Mouse (Mus musculus) limb, embryonic 10.5 days (tissue): Measurements from ENCODE around the gene Cast. TPM values are rescaled to one million over a fixed set of nuclear protein-coding genes. Genes with fewer than 3 reads are reported as not detected.

Experiments used
- DNase-seq: peaks from one replicate; pipeline ENCODE4 v3.0.0-alpha.2; 2017; ENCODE audit warnings: low spot score
- H3K27ac ChIP-seq: fragments of 300-500 bp; sonication (generic); 2 replicates; pipeline ENCODE4 v1.5.1; 2016; ENCODE audit warnings: mild to moderate bottlenecking
- H3K27me3 ChIP-seq: fragments of 300-500 bp; sonication (generic); 2 replicates; pipeline ENCODE4 v1.6.1; 2016; ENCODE audit warnings: low read depth, mild to moderate bottlenecking; ENCODE audit not compliant: poor library complexity, severe bottlenecking
- H3K36me3 ChIP-seq: fragments of 300-500 bp; sonication (generic); 2 replicates; pipeline ENCODE4 v1.6.1; 2016; ENCODE audit warnings: mild to moderate bottlenecking, moderate library complexity
- H3K4me1 ChIP-seq: fragments of 300-500 bp; sonication (generic); 2 replicates; pipeline ENCODE4 v1.6.1; 2016
- H3K4me3 ChIP-seq: fragments of 300-500 bp; sonication (generic); 2 replicates; pipeline ENCODE4 v1.5.1; 2016; ENCODE audit warnings: mild to moderate bottlenecking, moderate library complexity
- H3K9me3 ChIP-seq: fragments of 300-500 bp; sonication (generic); replicated peaks from 2 replicates; pipeline ENCODE4 v1.6.1; 2016; ENCODE audit warnings: mild to moderate bottlenecking
- WGBS: fragments of 180-500 bp; shearing (Covaris S2); methylation state at CpG from one replicate; pipeline ENCODE4 v1.1.7; 2016; 5-methylcytosine and 5-hydroxymethylcytosine counted together
- polyA plus RNA-seq: library from polyadenylated mRNA; unstranded; fragments of >200 nt; fragmentation: Nextera tagmentation; extraction: Ambion mirVana; gene quantifications from 2 replicates; pipeline ENCODE4 v1.2.1, GENCODE M21; 2016

Gene Cast
- polyA plus RNA-seq, 1 experiment from 2014 or later, result 21.4 TPM

GRCm38 (mm10) chr13:74769871-74770270 lies 38.7 kb downstream of the Cast start:
- H3K4me3 ChIP-seq, result peak overlapping the region; percentile 52
- H3K27ac ChIP-seq, result peak overlapping the region; percentile 65
- DNase-seq, result peak; percentile 33
- no peaks in the 10 kb centered on the region for H3K9me3 ChIP-seq
- H3K4me1 ChIP-seq, result peaks cover 8% of the 10 kb centered on the region
- H3K27me3 ChIP-seq, result no peaks in the 10 kb centered on the region
- WGBS, result 11% methylated on average over 8 of the region's 8 CpGs
- no peaks in the 10 kb centered on the region for H3K36me3 ChIP-seq

- DNase-seq, result no peak
- H3K4me3 ChIP-seq, result no peak overlapping the region
- no peaks in the 10 kb centered on the region for H3K9me3 ChIP-seq
- H3K4me1 ChIP-seq, result peaks cover 8% of the 10 kb centered on the region
- no peak overlapping the region for H3K27ac ChIP-seq
- no peaks in the 10 kb centered on the region for H3K36me3 ChIP-seq
- no peaks in the 10 kb centered on the region for H3K27me3 ChIP-seq
- 80% methylated on average over 2 of the region's 2 CpGs for WGBS
These were observed 41.4 kb downstream of the Cast start for GRCm38 (mm10) chr13:74767186-74767585.

- no peak overlapping the region for H3K4me3 ChIP-seq
- H3K27me3 ChIP-seq, result no peaks in the 10 kb centered on the region
- 81% methylated on average over 1 of the region's 1 CpGs for WGBS
- no peak overlapping the region for H3K27ac ChIP-seq
- no peak for DNase-seq
- no peaks in the 10 kb centered on the region for H3K9me3 ChIP-seq
- H3K36me3 ChIP-seq, result no peaks in the 10 kb centered on the region
- no peaks in the 10 kb centered on the region for H3K4me1 ChIP-seq
These were observed 45.9 kb downstream of the Cast start for GRCm38 (mm10) chr13:74762741-74763140.

- DNase-seq, result no peak
- Histone ChIP-seq H3K9me3 (no peaks in the 10 kb centered on the region), H3K27ac (no peak overlapping the region), H3K4me1 (no peaks in the 10 kb centered on the region), H3K4me3 (no peak overlapping the region), H3K27me3 (no peaks in the 10 kb centered on the region), H3K36me3 (no peaks in the 10 kb centered on the region)
- 93% methylated on average over 1 of the region's 1 CpGs for WGBS
These were observed 49.5 kb downstream of the Cast start for GRCm38 (mm10) chr13:74759152-74759551.

- Histone ChIP-seq H3K27ac (no peak overlapping the region), H3K4me3 (no peak overlapping the region)
- 31% methylated on average over 5 of the region's 5 CpGs for WGBS
These were observed 65.4 kb downstream of the Cast start for GRCm38 (mm10) chr13:74743219-74743618.

GRCm38 (mm10) chr13:74736396-74736795 lies 72.2 kb downstream of the Cast start:
- no peak overlapping the region for H3K27ac ChIP-seq
- 98% methylated on average over 2 of the region's 2 CpGs for WGBS
- H3K4me3 ChIP-seq, result no peak overlapping the region
- no peaks in the 10 kb centered on the region for H3K27me3 ChIP-seq
- peaks cover 13% of the 10 kb centered on the region; the same call in 1 of the 2 replicates for H3K36me3 ChIP-seq
- H3K4me1 ChIP-seq, result no peaks in the 10 kb centered on the region
- no peaks in the 10 kb centered on the region for H3K9me3 ChIP-seq
- no peak for DNase-seq

More at GRCm38 (mm10) chr13:74743219-74743618, 65.4 kb downstream of the Cast start:
- Histone ChIP-seq H3K4me1 (peaks cover 8% of the 10 kb centered on the region; the same call in 1 of the 2 replicates), H3K9me3 (no peaks in the 10 kb centered on the region), H3K27me3 (no peaks in the 10 kb centered on the region), H3K36me3 (no peaks in the 10 kb centered on the region)
- DNase-seq, result peak; percentile 49

GRCm38 (mm10) chr13:74735834-74736233 lies 72.8 kb downstream of the Cast start:
- Histone ChIP-seq H3K4me3 (no peak overlapping the region), H3K4me1 (no peaks in the 10 kb centered on the region), H3K27me3 (no peaks in the 10 kb centered on the region), H3K27ac (no peak overlapping the region), H3K9me3 (no peaks in the 10 kb centered on the region), H3K36me3 (peaks cover 13% of the 10 kb centered on the region; the same call in 1 of the 2 replicates)
- WGBS, result 88% methylated on average over 5 of the region's 5 CpGs
- DNase-seq, result no peak

GRCm38 (mm10) chr13:74733726-74734125 lies 74.9 kb downstream of the Cast start:
- WGBS, result 91% methylated on average over 4 of the region's 4 CpGs
- Histone ChIP-seq H3K27ac (no peak overlapping the region), H3K4me3 (no peak overlapping the region), H3K4me1 (no peaks in the 10 kb centered on the region), H3K36me3 (peaks cover 21% of the 10 kb centered on the region; the same call in 1 of the 2 replicates), H3K27me3 (no peaks in the 10 kb centered on the region), H3K9me3 (no peaks in the 10 kb centered on the region)
- no peak for DNase-seq

GRCm38 (mm10) chr13:74719002-74719401 lies 89.6 kb downstream of the Cast start:
- H3K4me3 ChIP-seq, result no peak overlapping the region
- DNase-seq, result no peak
- no peaks in the 10 kb centered on the region for H3K4me1 ChIP-seq
- 84% methylated on average over 2 of the region's 2 CpGs for WGBS
- no peaks in the 10 kb centered on the region for H3K27me3 ChIP-seq
- H3K27ac ChIP-seq, result no peak overlapping the region
- H3K9me3 ChIP-seq, result no peaks in the 10 kb centered on the region
- H3K36me3 ChIP-seq, result peaks cover 5% of the 10 kb centered on the region; the same call in 1 of the 2 replicates

GRCm38 (mm10) chr13:74696225-74696624 lies 112.4 kb downstream of the Cast start:
- no peaks in the 10 kb centered on the region for H3K4me1 ChIP-seq
- H3K36me3 ChIP-seq, result no peaks in the 10 kb centered on the region
- H3K27me3 ChIP-seq, result no peaks in the 10 kb centered on the region
- H3K27ac ChIP-seq, result no peak overlapping the region
- DNase-seq, result no peak
- WGBS, result 62% methylated on average over 3 of the region's 3 CpGs
- no peak overlapping the region for H3K4me3 ChIP-seq
- no peaks in the 10 kb centered on the region for H3K9me3 ChIP-seq

- 85% methylated on average over 5 of the region's 5 CpGs for WGBS
- no peaks in the 10 kb centered on the region for H3K4me1 ChIP-seq
- H3K27ac ChIP-seq, result no peak overlapping the region
- H3K9me3 ChIP-seq, result no peaks in the 10 kb centered on the region
- no peak overlapping the region for H3K4me3 ChIP-seq
- H3K36me3 ChIP-seq, result no peaks in the 10 kb centered on the region
- DNase-seq, result no peak
- H3K27me3 ChIP-seq, result no peaks in the 10 kb centered on the region
These were observed 113.0 kb downstream of the Cast start for GRCm38 (mm10) chr13:74695497-74696193.
